Mouse (Mus musculus): ENCODE measurements around the gene Ccdc71l.

The Ccdc71l gene

GRCm38 (mm10) chr12:32378528-32379295 is at the start of gene Ccdc71l:
Gene Ccdc71l, plus strand, starts transcription at chr12:32378704.
- DNase-seq (ENCODE audit: low read depth, low spot score), result peak; percentile 60

- no peak for DNase-seq (ENCODE audit: low read depth, low spot score)
These were observed 39.4 kb upstream of the Ccdc71l start for GRCm38 (mm10) chr12:32339078-32339477.

- no peak for DNase-seq (ENCODE audit: low read depth, low spot score)
These were observed 35.0 kb upstream of the Ccdc71l start for GRCm38 (mm10) chr12:32343487-32343886.

- DNase-seq (ENCODE audit: low read depth, low spot score), result no peak
These were observed 32.4 kb upstream of the Ccdc71l start for GRCm38 (mm10) chr12:32346121-32346520.

- DNase-seq (ENCODE audit: low read depth, low spot score), result no peak
These were observed 30.0 kb upstream of the Ccdc71l start for GRCm38 (mm10) chr12:32348493-32348892.

GRCm38 (mm10) chr12:32351874-32352273 is 26.6 kb upstream of the Ccdc71l start:
- no peak for DNase-seq (ENCODE audit: low read depth, low spot score)

- DNase-seq (ENCODE audit: low read depth, low spot score), result peak; percentile 36
These were observed 807 bp downstream of the Ccdc71l start for GRCm38 (mm10) chr12:32379296-32379725.

- no peak for DNase-seq (ENCODE audit: low read depth, low spot score)
These were observed 1.2 kb downstream of the Ccdc71l start for GRCm38 (mm10) chr12:32379731-32380130.

GRCm38 (mm10) chr12:32380457-32380856 is 2.0 kb downstream of the Ccdc71l start:
- DNase-seq (ENCODE audit: low read depth, low spot score), result no peak

GRCm38 (mm10) chr12:32381011-32381410 is 2.5 kb downstream of the Ccdc71l start:
- no peak for DNase-seq (ENCODE audit: low read depth, low spot score)

GRCm38 (mm10) chr12:32419537-32419936 is 41.0 kb downstream of the Ccdc71l start:
- no peak for DNase-seq (ENCODE audit: low read depth, low spot score)

- DNase-seq (ENCODE audit: low read depth, low spot score), result no peak
These were observed 49.3 kb downstream of the Ccdc71l start for GRCm38 (mm10) chr12:32427832-32428231.

- no peak for DNase-seq (ENCODE audit: low read depth, low spot score)
These were observed 52.5 kb downstream of the Ccdc71l start for GRCm38 (mm10) chr12:32431004-32431403.
